Mouse (Mus musculus) embryonic facial prominence, embryonic 14.5 days (tissue): Measurements from ENCODE around the gene Gm10638. TPM values are rescaled to one million over a fixed set of nuclear protein-coding genes. Genes with fewer than 3 reads are reported as not detected.

ENCODE experiments used
- ATAC-seq: fragments of 200-750 bp; cut with Nextera tagmentation; 2 replicates; pipeline ENCODE4 v1.8.0; 2017; ENCODE audit warnings: low read depth, moderate number of reproducible peaks, moderate TSS enrichment
- DNase-seq: peaks from one replicate; pipeline ENCODE4 v3.0.0-alpha.2; 2015; ENCODE audit warnings: low spot score
- H3K27ac ChIP-seq: fragments of 300-500 bp; sonication (generic); replicated peaks from 2 replicates; pipeline ENCODE4 v1.5.1; 2014; ENCODE audit warnings: low read depth, mild to moderate bottlenecking, low read length, moderate library complexity
- H3K27me3 ChIP-seq: fragments of 300-500 bp; sonication (generic); replicated peaks from 2 replicates; pipeline ENCODE4 v1.6.1; 2014; ENCODE audit warnings: low read length; ENCODE audit not compliant: control insufficient read depth, insufficient read depth
- H3K36me3 ChIP-seq: fragments of 300-500 bp; sonication (generic); 2 replicates; pipeline ENCODE4 v1.6.1; 2014; ENCODE audit warnings: low read length, mixed read lengths; ENCODE audit not compliant: control insufficient read depth, insufficient read depth
- H3K4me1 ChIP-seq: fragments of 300-500 bp; sonication (generic); 2 replicates; pipeline ENCODE4 v1.6.1; 2014; ENCODE audit warnings: antibody characterized with exemption, low read length; ENCODE audit not compliant: control insufficient read depth, insufficient read depth
- H3K4me2 ChIP-seq: fragments of 300-500 bp; sonication (generic); 2 replicates; pipeline ENCODE4 v1.6.1; 2014; ENCODE audit warnings: low read depth, mild to moderate bottlenecking, low read length, moderate library complexity, mixed read lengths
- H3K4me3 ChIP-seq: fragments of 300-500 bp; sonication (generic); 2 replicates; pipeline ENCODE4 v1.5.1; 2014; ENCODE audit warnings: low read depth, mild to moderate bottlenecking, low read length
- H3K9ac ChIP-seq: fragments of 300-500 bp; sonication (generic); 2 replicates; pipeline ENCODE4 v1.6.1; 2014; ENCODE audit warnings: low read depth, mild to moderate bottlenecking, low read length, moderate library complexity, mixed read lengths
- H3K9me3 ChIP-seq: fragments of 300-500 bp; sonication (generic); 2 replicates; pipeline ENCODE4 v1.6.1; 2016; ENCODE audit warnings: low read length; ENCODE audit not compliant: control insufficient read depth
- WGBS: fragments of 180-500 bp; shearing (Covaris S2); extraction: QIAGEN DNeasy Blood & Tissue Kit; methylation state at CpG from one replicate; pipeline ENCODE4 v1.1.7; 2014; 5-methylcytosine and 5-hydroxymethylcytosine counted together
- polyA plus RNA-seq: library from polyadenylated mRNA; unstranded; fragments of >200 nt; fragmentation: Nextera tagmentation; extraction: Ambion mirVana; gene quantifications from 2 replicates; pipeline ENCODE4 v1.2.1, GENCODE M21; 2014

Gm10638 gene
- polyA plus RNA-seq, 1 experiment from 2014 or later, result 4.1 TPM

DNA sequence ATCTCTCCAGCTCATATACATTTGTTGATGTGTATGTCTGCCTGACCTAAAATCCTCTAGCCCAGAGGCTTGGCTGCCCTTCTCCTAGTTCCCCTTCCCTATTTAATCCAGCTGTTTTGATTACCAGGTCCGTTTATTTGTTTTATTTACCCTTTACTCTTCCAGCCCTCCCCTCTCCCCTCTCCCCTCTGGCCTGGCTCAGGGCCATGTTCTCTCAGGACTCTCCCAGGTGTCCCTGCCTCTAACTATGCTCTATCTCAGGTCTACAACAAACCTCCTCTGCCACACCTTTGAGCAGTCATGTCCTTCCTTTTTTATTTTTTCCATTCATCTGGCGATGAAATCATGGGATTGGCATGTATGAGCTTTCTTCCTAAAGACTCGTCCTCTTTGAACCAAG lies 15.2 kb upstream of the Gm10638 start:
- Histone ChIP-seq H3K9me3 (no peaks in the 10 kb centered on the region), H3K36me3 (peaks cover 7% of the 10 kb centered on the region; the same call in 1 of the 2 replicates)

DNA sequence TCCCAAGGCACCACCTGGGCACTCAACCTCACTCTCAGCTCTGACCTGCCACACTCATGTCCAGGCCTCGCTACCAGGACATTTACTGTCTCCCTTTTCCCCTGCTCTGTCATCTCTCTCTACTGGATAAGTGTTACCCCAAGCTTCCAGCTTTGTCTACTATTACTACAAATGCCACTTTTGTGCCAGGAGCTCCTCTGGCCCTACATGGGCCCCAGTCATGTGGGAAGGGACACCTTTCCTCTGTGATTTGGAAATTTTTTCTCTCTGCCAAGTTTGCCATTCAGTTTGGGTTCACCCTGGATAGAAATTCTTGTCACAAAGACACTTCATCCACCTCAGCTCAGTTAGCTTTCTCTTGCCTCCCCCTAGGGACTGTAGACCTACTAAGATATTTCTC lies 14.6 kb upstream of the Gm10638 start:
- Histone ChIP-seq H3K9ac (no peak overlapping the region), H3K4me1 (peaks cover 23% of the 10 kb centered on the region), H3K36me3 (peaks cover 7% of the 10 kb centered on the region; the same call in 1 of the 2 replicates), H3K27ac (no peak overlapping the region), H3K9me3 (no peaks in the 10 kb centered on the region), H3K4me2 (no peak overlapping the region), H3K4me3 (no peak overlapping the region), H3K27me3 (no peaks in the 10 kb centered on the region)
- ATAC-seq (no peak), DNase-seq (no peak)
- WGBS, result 92% methylated on average over 1 of the region's 1 CpGs

More for the DNA sequence above, 15.2 kb upstream of the Gm10638 start:
- Histone ChIP-seq H3K4me2 (no peak overlapping the region), H3K27me3 (no peaks in the 10 kb centered on the region), H3K9ac (no peak overlapping the region), H3K27ac (no peak overlapping the region), H3K4me1 (peaks cover 19% of the 10 kb centered on the region), H3K4me3 (no peak overlapping the region)
- ATAC-seq (no peak), DNase-seq (no peak)
- 40% methylated on average over 3 of the region's 3 CpGs for WGBS

DNA sequence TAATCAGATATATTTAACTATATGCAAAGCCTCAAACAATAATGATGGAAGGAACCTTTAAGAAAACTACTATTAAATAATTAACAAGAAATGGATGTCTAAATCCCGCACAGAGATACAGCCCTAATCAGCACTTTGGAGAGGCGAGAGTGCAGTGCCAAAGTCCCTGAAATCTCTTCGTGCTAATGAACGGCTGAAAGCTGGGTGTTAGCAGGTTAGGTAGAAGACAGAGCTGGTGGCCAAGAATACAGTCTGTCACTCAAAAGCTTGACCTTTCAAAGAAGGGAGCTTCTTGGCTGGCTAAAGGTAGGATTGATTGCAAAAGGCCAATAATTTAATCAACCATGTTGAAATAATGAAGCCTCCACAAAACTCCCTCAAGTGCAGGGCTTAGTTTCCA lies 11.3 kb upstream of the Gm10638 start:
- Histone ChIP-seq H3K4me1 (peaks cover 16% of the 10 kb centered on the region; the same call in 1 of the 2 replicates), H3K4me3 (no peak overlapping the region), H3K4me2 (no peak overlapping the region), H3K36me3 (no peaks in the 10 kb centered on the region), H3K9ac (no peak overlapping the region), H3K27me3 (no peaks in the 10 kb centered on the region), H3K27ac (no peak overlapping the region), H3K9me3 (no peaks in the 10 kb centered on the region)
- ATAC-seq (no peak), DNase-seq (no peak)
- 82% methylated on average over 4 of the region's 4 CpGs for WGBS

DNA sequence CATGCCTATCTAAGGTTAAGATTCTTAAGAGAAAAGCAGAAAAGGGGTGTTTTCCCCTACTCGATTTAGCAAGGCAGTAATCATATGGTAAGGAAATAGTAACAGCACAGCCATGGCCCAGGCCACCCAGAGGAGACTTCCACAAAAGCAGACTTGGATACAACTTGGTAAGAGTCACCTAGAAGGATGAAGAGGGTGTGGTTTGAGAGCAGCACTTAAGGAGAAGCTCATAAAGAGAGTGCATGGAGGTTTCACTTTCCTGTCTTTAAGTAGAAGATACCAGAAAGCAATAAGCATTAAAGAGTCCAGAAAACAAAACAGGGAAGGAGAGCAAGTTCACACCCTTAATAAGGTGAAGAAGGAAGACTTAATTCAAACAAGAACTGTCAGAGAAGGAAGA lies 10.5 kb upstream of the Gm10638 start:
- 77% methylated on average over 1 of the region's 1 CpGs for WGBS
- DNase-seq (no peak), ATAC-seq (no peak)
- Histone ChIP-seq H3K27ac (no peak overlapping the region), H3K4me2 (no peak overlapping the region), H3K27me3 (no peaks in the 10 kb centered on the region), H3K9me3 (no peaks in the 10 kb centered on the region), H3K4me3 (no peak overlapping the region), H3K9ac (no peak overlapping the region), H3K36me3 (no peaks in the 10 kb centered on the region), H3K4me1 (peaks cover 16% of the 10 kb centered on the region; the same call in 1 of the 2 replicates)

DNA sequence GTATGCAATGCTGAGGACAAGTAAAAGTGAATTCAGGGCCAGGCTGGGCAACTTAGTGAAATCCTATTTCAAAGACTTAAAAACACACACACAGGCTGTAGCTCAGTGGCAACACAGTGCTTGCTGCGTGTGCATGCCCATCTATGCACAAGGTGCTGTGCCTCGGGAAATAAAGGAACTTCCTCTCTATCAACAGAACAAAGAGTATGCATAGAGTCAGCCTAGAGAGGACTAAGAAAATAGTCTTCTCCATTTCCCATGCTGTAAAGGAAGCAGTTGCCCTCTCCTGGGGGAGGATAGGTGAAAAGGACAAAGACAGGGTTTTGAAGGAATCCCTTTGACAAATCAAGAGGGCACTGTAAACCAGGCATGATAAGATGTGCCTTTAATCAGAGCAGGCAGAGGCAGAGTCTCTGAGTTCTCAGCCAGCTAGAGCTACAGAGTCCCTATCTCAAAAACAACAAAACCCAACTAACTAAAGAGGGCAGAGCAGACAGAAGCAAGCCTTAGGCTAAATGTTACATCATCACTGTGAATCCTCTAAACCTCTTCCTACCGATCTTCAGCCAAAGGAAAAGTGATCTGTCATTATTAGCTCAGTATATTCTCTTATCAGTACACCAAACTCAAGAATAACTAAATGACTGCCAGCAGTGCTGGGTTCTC lies 9.9 kb upstream of the Gm10638 start:
- 33% methylated on average over 3 of the region's 3 CpGs for WGBS
- no peak overlapping the region for H3K4me2 ChIP-seq
- no peaks in the 10 kb centered on the region for H3K9me3 ChIP-seq
- peaks cover 11% of the 10 kb centered on the region; the same call in 1 of the 2 replicates for H3K4me1 ChIP-seq
- H3K4me3 ChIP-seq, result no peak overlapping the region
- H3K36me3 ChIP-seq, result no peaks in the 10 kb centered on the region
- no peaks in the 10 kb centered on the region for H3K27me3 ChIP-seq
- ATAC-seq (no peak), DNase-seq (no peak)
- H3K9ac ChIP-seq, result no peak overlapping the region
- H3K27ac ChIP-seq, result no peak overlapping the region

DNA sequence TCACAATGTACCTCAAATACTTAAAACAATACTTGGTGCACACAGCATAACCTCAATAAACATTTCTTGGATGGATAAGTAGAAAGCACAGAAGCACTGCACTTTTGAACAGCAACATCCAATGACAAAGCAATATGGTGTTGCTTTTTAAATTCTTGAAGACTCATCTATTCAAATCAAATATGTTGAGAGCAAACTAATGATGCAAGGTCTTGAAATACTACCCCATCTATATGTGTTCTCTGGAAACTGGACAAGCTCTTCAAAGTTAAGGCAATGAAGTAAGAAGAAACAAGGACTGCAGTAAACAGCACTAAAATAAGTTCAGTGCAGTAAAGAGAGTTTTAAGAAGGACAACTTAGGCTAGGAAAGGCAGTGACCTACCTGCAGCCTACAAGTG lies 4.6 kb upstream of the Gm10638 start:
- no peak overlapping the region for H3K4me3 ChIP-seq
- no peak for ATAC-seq
- no peaks in the 10 kb centered on the region for H3K36me3 ChIP-seq
- no peaks in the 10 kb centered on the region for H3K9me3 ChIP-seq
- no peak overlapping the region for H3K27ac ChIP-seq
- H3K27me3 ChIP-seq, result no peaks in the 10 kb centered on the region
- DNase-seq, result no peak
- H3K4me2 ChIP-seq, result no peak overlapping the region
- H3K4me1 ChIP-seq, result peaks cover 8% of the 10 kb centered on the region
- H3K9ac ChIP-seq, result no peak overlapping the region

DNA sequence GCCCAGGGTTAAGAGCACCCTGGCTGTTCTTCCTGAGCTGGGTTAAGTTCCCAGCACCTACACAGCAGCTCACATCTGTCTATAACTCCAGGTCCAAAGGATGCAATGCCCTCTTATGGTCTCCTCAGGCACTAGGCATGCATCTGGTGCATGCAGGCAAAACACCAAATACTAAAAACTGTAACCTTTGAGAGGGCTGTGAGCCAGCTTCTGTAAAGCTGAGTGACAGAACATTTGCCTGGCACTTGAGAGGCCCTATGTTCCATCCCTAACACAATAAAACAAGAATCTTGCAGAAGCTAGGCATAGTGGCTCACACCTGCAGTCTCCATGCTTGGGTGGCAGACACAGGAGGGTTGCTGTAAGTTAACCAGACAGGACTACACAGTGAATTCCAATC lies 3.9 kb upstream of the Gm10638 start:
- Histone ChIP-seq H3K36me3 (no peaks in the 10 kb centered on the region), H3K4me1 (peaks cover 9% of the 10 kb centered on the region), H3K4me3 (no peak overlapping the region), H3K9me3 (no peaks in the 10 kb centered on the region), H3K27me3 (no peaks in the 10 kb centered on the region), H3K4me2 (no peak overlapping the region), H3K27ac (no peak overlapping the region), H3K9ac (no peak overlapping the region)
- no peak for ATAC-seq
- DNase-seq, result no peak

DNA sequence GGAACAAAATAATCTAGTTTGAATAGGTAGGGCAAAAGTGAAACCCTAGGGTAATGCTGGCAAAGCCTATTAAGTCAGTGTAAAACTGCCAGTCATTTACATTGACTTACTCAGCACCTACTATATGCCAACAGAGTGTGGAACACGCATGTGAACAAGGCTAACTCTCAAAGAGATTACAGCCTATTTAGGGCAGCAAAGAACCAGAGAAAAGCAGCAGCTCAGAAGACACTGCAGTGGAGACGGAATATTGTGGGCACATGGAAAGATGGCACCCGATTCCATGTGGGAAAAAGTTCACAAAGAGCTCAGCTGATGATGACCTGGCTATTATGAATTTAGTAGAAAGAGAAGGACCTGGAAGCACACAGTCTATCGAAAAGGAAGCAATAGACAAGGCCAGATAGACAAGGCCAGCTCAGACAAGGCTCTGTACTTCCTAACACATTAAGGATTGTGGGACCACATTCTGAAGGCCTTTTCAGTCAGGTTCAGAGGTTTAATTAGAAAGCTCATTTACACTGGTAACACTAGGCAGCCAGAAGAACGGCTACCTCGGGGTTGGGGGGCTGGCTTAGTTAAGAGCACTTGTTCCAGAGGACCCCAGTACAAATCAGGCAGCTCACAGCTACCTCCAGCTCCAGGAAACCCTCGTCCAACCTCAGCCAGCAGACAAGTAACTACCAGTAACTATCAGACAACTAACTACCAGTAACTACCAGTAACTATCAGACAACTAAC lies 2.7 kb upstream of the Gm10638 start:
- Histone ChIP-seq H3K27ac (no peak overlapping the region), H3K4me1 (peaks cover 17% of the 10 kb centered on the region), H3K9me3 (no peaks in the 10 kb centered on the region), H3K4me2 (no peak overlapping the region), H3K27me3 (no peaks in the 10 kb centered on the region), H3K9ac (no peak overlapping the region), H3K4me3 (no peak overlapping the region), H3K36me3 (no peaks in the 10 kb centered on the region)
- WGBS, result 83% methylated on average over 7 of the region's 7 CpGs
- DNase-seq (no peak), ATAC-seq (no peak)
